In the genomic region with DNA sequence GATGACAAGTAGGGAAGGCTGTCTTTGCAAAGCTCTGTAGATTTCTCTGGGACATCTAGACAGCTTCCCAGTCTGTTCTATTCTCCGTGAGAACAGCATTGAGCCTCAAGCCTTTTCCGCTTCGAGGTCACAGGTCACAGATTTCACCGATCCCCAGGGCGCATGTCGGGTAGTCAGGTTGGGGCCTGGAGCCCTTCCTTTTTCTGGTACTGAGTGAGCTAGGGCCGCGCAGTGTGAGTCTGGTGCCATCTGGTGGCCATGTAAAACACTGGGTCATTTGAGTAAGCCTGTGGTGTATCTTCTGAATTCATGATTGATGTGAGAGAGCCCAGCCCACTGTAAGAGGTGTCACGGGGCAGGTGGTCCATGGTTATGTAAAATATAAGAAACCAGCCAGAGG, we compare ENCODE assay signal across 9 mouse cellular contexts. TPM values are rescaled to one million over a fixed set of nuclear protein-coding genes. Genes with fewer than 3 reads are reported as not detected.
DNase-seq lines count a peak whose midpoint lies in the region; ATAC-seq and TF ChIP-seq lines count a peak whose summit lies in the region.
"Had no signal": no experiment of that assay in that cellular context is flagged by ENCODE, and none has a peak within 500 bp of the region (broad histone marks: within the 10 kb centered on the region; RNA-seq: fewer than 3 reads in every experiment).

No protein-coding gene starts in this region.

- no peak for TF ChIP-seq POLR2A in cerebellum, adult 2 months (IDR thresholded peaks at IDR 0.05; ENCODE audit: borderline replicate concordance, insufficient read depth, low read length)

- H3K4me3 ChIP-seq in heart, embryonic 10.5 days = no peak overlapping the region
- H3K4me3 ChIP-seq in cerebellum, adult 2 months (replicated peaks; ENCODE audit: insufficient read depth, low read depth, low read length) = no peak overlapping the region
- H3K4me3 ChIP-seq in midbrain, embryonic 15.5 days = no peak overlapping the region
- H3K4me3 ChIP-seq: neural tube, embryonic 12.5 days had no signal

- no peak overlapping the region for H3K27ac ChIP-seq in heart, embryonic 10.5 days
- H3K27ac ChIP-seq in cerebellum, adult 2 months (ENCODE audit: insufficient read depth, low read length) = no peak overlapping the region
- no peak overlapping the region for H3K27ac ChIP-seq in midbrain, embryonic 15.5 days
- H3K27ac ChIP-seq: neural tube, embryonic 12.5 days had no signal

- no peaks in the 10 kb centered on the region for H3K27me3 ChIP-seq in heart, embryonic 10.5 days (ENCODE audit: insufficient read depth, poor library complexity, severe bottlenecking)
- H3K27me3 ChIP-seq in cerebellum, adult 2 months (ENCODE audit: control insufficient read depth, insufficient read depth, low read length) = no peaks in the 10 kb centered on the region
- H3K27me3 ChIP-seq in midbrain, embryonic 15.5 days (replicated peaks) = no peaks in the 10 kb centered on the region
- H3K27me3 ChIP-seq: neural tube, embryonic 12.5 days had no signal

- WGBS in heart, embryonic 10.5 days = 55% methylated on average over 9 of the region's 9 CpGs
- 23% methylated on average over 9 of the region's 9 CpGs for WGBS in cerebellum, adult 2 months
- 48% methylated on average over 9 of the region's 9 CpGs for WGBS in midbrain, embryonic 15.5 days

- H3K9ac ChIP-seq in midbrain, embryonic 15.5 days = no peak overlapping the region
- H3K9ac ChIP-seq: neural tube, embryonic 12.5 days had no signal

- no peak overlapping the region for H3K4me2 ChIP-seq in midbrain, embryonic 15.5 days
- H3K4me2 ChIP-seq: neural tube, embryonic 12.5 days had no signal

- H3K4me1 ChIP-seq in heart, embryonic 10.5 days = no peaks in the 10 kb centered on the region
- no peaks in the 10 kb centered on the region for H3K4me1 ChIP-seq in cerebellum, adult 2 months (ENCODE audit: control insufficient read depth, insufficient read depth, low read length)
- H3K4me1 ChIP-seq in midbrain, embryonic 15.5 days = no peaks in the 10 kb centered on the region
- H3K4me1 ChIP-seq: neural tube, embryonic 12.5 days had no signal

- no peaks in the 10 kb centered on the region for H3K36me3 ChIP-seq in heart, embryonic 10.5 days
- no peaks in the 10 kb centered on the region for H3K36me3 ChIP-seq in midbrain, embryonic 15.5 days (replicated peaks)
- H3K36me3 ChIP-seq: neural tube, embryonic 12.5 days had no signal

- no peaks in the 10 kb centered on the region for H3K9me3 ChIP-seq in heart, embryonic 10.5 days
- no peaks in the 10 kb centered on the region for H3K9me3 ChIP-seq in midbrain, embryonic 15.5 days
- H3K9me3 ChIP-seq: neural tube, embryonic 12.5 days had no signal

- peak; percentile 78 for TF ChIP-seq CTCF in cerebellum, adult 2 months (IDR thresholded peaks at IDR 0.05; ENCODE audit: borderline replicate concordance, insufficient read depth, low read depth, low read length)

- peak; percentile 87 to 88 for DNase-seq in heart, adult 18-20 months
- no peak for DNase-seq in heart, embryonic 10.5 days (ENCODE audit: low spot score)
- DNase-seq in cerebellum, adult 2 months = peak; percentile 39 to 52
- DNase-seq in frontal cortex, postnatal 36 days (ENCODE audit: low spot score in 2 of 2) = peak; percentile 60 to 67
- DNase-seq in kidney, adult 11 months = peak; percentile 71
- peak; percentile 70 to 71 for DNase-seq in left cerebral cortex, postnatal 25 days (ENCODE audit: low spot score in 2 of 2)
- peak; percentile 62 to 78 for DNase-seq in spleen, postnatal 14 days (ENCODE audit: low spot score in 2 of 2)

- intact Hi-C loops in left cerebral cortex, postnatal 25 days (cut with DNase I) = loop anchor here (1.0 to 10.0 kb wide), 3 partner anchors 65 to 153 kb away; no protein-coding TSS in a partner anchor

- 0 out of 2 replicates have a peak, but pooled peaks have one; percentile 20 for ATAC-seq in midbrain, embryonic 15.5 days (replicated peaks)

RNA-seq across cellular contexts. Expression of gene H2-Ob, which starts 3.8 kb away (rescaled TPM):
- total RNA-seq in heart, adult 18-20 months (2021) = 1 to 10 TPM in 1 of 2 experiments, under 1 TPM in 1; 0.77 to 5.7 TPM
- not detected in 2 replicates for polyA plus RNA-seq in heart, embryonic 10.5 days (2016; fragmentation: Nextera tagmentation; extraction: Ambion mirVana)
- 0.67 and 0.86 TPM in 2 replicates for polyA plus RNA-seq in cerebellum, adult 2 months (2012; rRNA removed)
- under 1 TPM in 1 of 2 experiments, not detected in 1; 0.23 TPM for total RNA-seq in left cerebral cortex, postnatal 25 days (2021)
- polyA plus RNA-seq in midbrain, embryonic 15.5 days (2015; fragmentation: Nextera tagmentation; extraction: Ambion mirVana) = 0.06 and 0.18 TPM in 2 replicates
- polyA plus RNA-seq: neural tube, embryonic 12.5 days had no signal

RNA-seq across cellular contexts. Expression of gene H2-Ab1, which starts 22.6 kb away (rescaled TPM):
- 10 to 100 TPM; 36.6 to 43.8 TPM for total RNA-seq in heart, adult 18-20 months (2021)
- 13.2 and 14.6 TPM in 2 replicates for polyA plus RNA-seq in heart, embryonic 10.5 days (2016; fragmentation: Nextera tagmentation; extraction: Ambion mirVana)
- polyA plus RNA-seq in cerebellum, adult 2 months (2012; rRNA removed) = 4.0 TPM in 2 replicates
- 1 to 10 TPM; 1.8 to 2.7 TPM for total RNA-seq in left cerebral cortex, postnatal 25 days (2021)
- polyA plus RNA-seq in midbrain, embryonic 15.5 days (2015; fragmentation: Nextera tagmentation; extraction: Ambion mirVana) = 1.4 and 2.3 TPM in 2 replicates

RNA-seq across cellular contexts. Expression of gene Tap2, which starts 31.6 kb away (rescaled TPM):
- total RNA-seq in heart, adult 18-20 months (2021) = 10 to 100 TPM; 25.3 to 33.3 TPM
- 0.48 and 0.51 TPM in 2 replicates for polyA plus RNA-seq in heart, embryonic 10.5 days (2016; fragmentation: Nextera tagmentation; extraction: Ambion mirVana)
- polyA plus RNA-seq in cerebellum, adult 2 months (2012; rRNA removed) = 9.1 and 10.0 TPM in 2 replicates
- 1 to 10 TPM; 5.2 to 5.4 TPM for total RNA-seq in left cerebral cortex, postnatal 25 days (2021)
- 1.7 and 2.2 TPM in 2 replicates for polyA plus RNA-seq in midbrain, embryonic 15.5 days (2015; fragmentation: Nextera tagmentation; extraction: Ambion mirVana)

RNA-seq across cellular contexts. Expression of gene Psmb8, which starts 37.4 kb away (rescaled TPM):
- total RNA-seq in heart, adult 18-20 months (2021) = 10 to 100 TPM; 19.5 to 34.4 TPM
- 0.86 and 0.87 TPM in 2 replicates for polyA plus RNA-seq in heart, embryonic 10.5 days (2016; fragmentation: Nextera tagmentation; extraction: Ambion mirVana)
- polyA plus RNA-seq in cerebellum, adult 2 months (2012; rRNA removed) = 5.8 and 7.3 TPM in 2 replicates
- 1 to 10 TPM; 2.0 to 4.1 TPM for total RNA-seq in left cerebral cortex, postnatal 25 days (2021)
- 4.1 and 4.2 TPM in 2 replicates for polyA plus RNA-seq in midbrain, embryonic 15.5 days (2015; fragmentation: Nextera tagmentation; extraction: Ambion mirVana)

RNA-seq across cellular contexts. Expression of gene Psmb9, which starts 47.4 kb away (rescaled TPM):
- 10 to 100 TPM; 13.1 to 25.3 TPM for total RNA-seq in heart, adult 18-20 months (2021)
- polyA plus RNA-seq in heart, embryonic 10.5 days (2016; fragmentation: Nextera tagmentation; extraction: Ambion mirVana) = 0.41 and 0.60 TPM in 2 replicates
- polyA plus RNA-seq in cerebellum, adult 2 months (2012; rRNA removed) = 2.2 and 2.7 TPM in 2 replicates
- total RNA-seq in left cerebral cortex, postnatal 25 days (2021) = 1 to 10 TPM in 1 of 2 experiments, under 1 TPM in 1; 0.53 to 1.4 TPM
- polyA plus RNA-seq in midbrain, embryonic 15.5 days (2015; fragmentation: Nextera tagmentation; extraction: Ambion mirVana) = 1.5 and 2.0 TPM in 2 replicates
